Mouse (Mus musculus) lung, embryonic 15.5 days (tissue): ENCODE data around the gene Erfe. TPM values are rescaled to one million over a fixed set of nuclear protein-coding genes. Genes with fewer than 3 reads are reported as not detected.
A peak's percentile ranks its signal among the peaks of the same experiment; 100 is the strongest.

Source experiments
- ATAC-seq: fragments of 200-750 bp; cut with Nextera tagmentation; 2 replicates; pipeline ENCODE4 v1.8.0; 2017; ENCODE audit warnings: moderate number of reproducible peaks, borderline replicate concordance; ENCODE audit not compliant: low FRiP score, low TSS enrichment; ENCODE audit errors: extremely low read depth
- H3K27ac ChIP-seq: fragments of 300-500 bp; sonication (generic); 2 replicates; pipeline ENCODE4 v1.5.1; 2015; ENCODE audit warnings: moderate library complexity, mild to moderate bottlenecking, inconsistent platforms
- H3K27me3 ChIP-seq: fragments of 300-500 bp; sonication (generic); 2 replicates; pipeline ENCODE4 v1.6.1; 2015; ENCODE audit warnings: inconsistent platforms
- H3K36me3 ChIP-seq: fragments of 300-500 bp; sonication (generic); 2 replicates; pipeline ENCODE4 v1.6.1; 2015; ENCODE audit warnings: inconsistent platforms
- H3K4me1 ChIP-seq: fragments of 300-500 bp; sonication (generic); 2 replicates; pipeline ENCODE4 v1.6.1; 2015; ENCODE audit warnings: inconsistent platforms
- H3K4me2 ChIP-seq: fragments of 300-500 bp; sonication (generic); 2 replicates; pipeline ENCODE4 v1.6.1; 2015; ENCODE audit warnings: inconsistent platforms, mild to moderate bottlenecking, moderate library complexity
- H3K4me3 ChIP-seq: fragments of 300-500 bp; sonication (generic); 2 replicates; pipeline ENCODE4 v1.5.1; 2015; ENCODE audit warnings: mild to moderate bottlenecking, inconsistent platforms
- H3K9ac ChIP-seq: fragments of 300-500 bp; sonication (generic); 2 replicates; pipeline ENCODE4 v1.6.1; 2015; ENCODE audit warnings: inconsistent platforms
- H3K9me3 ChIP-seq: fragments of 300-500 bp; sonication (generic); 2 replicates; pipeline ENCODE4 v1.6.1; 2016; ENCODE audit warnings: inconsistent platforms
- WGBS: fragments of 180-500 bp; shearing (Covaris S2); methylation state at CpG from one replicate; pipeline ENCODE4 v1.1.7; 2015; 5-methylcytosine and 5-hydroxymethylcytosine counted together
- polyA plus RNA-seq: library from polyadenylated mRNA; unstranded; fragments of >200 nt; fragmentation: Nextera tagmentation; extraction: Ambion mirVana; gene quantifications from 2 replicates; pipeline ENCODE4 v1.2.1, GENCODE M21; 2015

Gene Erfe
- 3.3 and 3.5 TPM in 2 replicates for polyA plus RNA-seq

- Histone ChIP-seq H3K4me2 (peak within 1 kb of the TSS; percentile 99), H3K27ac (no peak within 1 kb of the TSS), H3K36me3 (peaks cover 6% of the 10 kb centered on the region), H3K9me3 (no peaks in the 10 kb centered on the region), H3K4me3 (peak within 1 kb of the TSS; percentile 53), H3K9ac (peak within 1 kb of the TSS; percentile 59), H3K4me1 (peaks cover 17% of the 10 kb centered on the region), H3K27me3 (no peaks in the 10 kb centered on the region; the same call in 1 of the 2 replicates)
- ATAC-seq = peak; percentile 53; the same call in 1 of the 2 replicates
- under 1% methylated on average over 67 of the region's 68 CpGs for WGBS
Measured at GRCm38 (mm10) chr1:91366215-91367108, at the start of gene Erfe. Gene Erfe (plus strand): TSS chr1:91366430.

- Histone ChIP-seq H3K36me3 (no peaks in the 10 kb centered on the region), H3K9ac (no peak overlapping the region), H3K9me3 (no peaks in the 10 kb centered on the region), H3K4me3 (no peak overlapping the region), H3K27ac (no peak overlapping the region), H3K4me2 (no peak overlapping the region), H3K4me1 (0 out of 2 replicates have a peak, but pooled peaks cover 2% of the 10 kb centered on the region), H3K27me3 (no peaks in the 10 kb centered on the region)
- WGBS = 74% methylated on average over 6 of the region's 6 CpGs
- no peak for ATAC-seq
Measured at GRCm38 (mm10) chr1:91317656-91318055, 48.6 kb upstream of the Erfe start.

- ATAC-seq = no peak
- Histone ChIP-seq H3K4me2 (no peak within 1 kb of the TSS), H3K36me3 (no peaks in the 10 kb centered on the region), H3K9me3 (no peaks in the 10 kb centered on the region), H3K9ac (no peak within 1 kb of the TSS), H3K4me1 (no peaks in the 10 kb centered on the region), H3K4me3 (no peak within 1 kb of the TSS), H3K27ac (no peak within 1 kb of the TSS), H3K27me3 (no peaks in the 10 kb centered on the region)
- 47% methylated on average over 19 of the region's 19 CpGs for WGBS
Measured at GRCm38 (mm10) chr1:91321760-91322438, 44.3 kb upstream of the Erfe start, which contains the start of gene Espnl. Gene Espnl (plus strand): TSS chr1:91322075.

DNA sequence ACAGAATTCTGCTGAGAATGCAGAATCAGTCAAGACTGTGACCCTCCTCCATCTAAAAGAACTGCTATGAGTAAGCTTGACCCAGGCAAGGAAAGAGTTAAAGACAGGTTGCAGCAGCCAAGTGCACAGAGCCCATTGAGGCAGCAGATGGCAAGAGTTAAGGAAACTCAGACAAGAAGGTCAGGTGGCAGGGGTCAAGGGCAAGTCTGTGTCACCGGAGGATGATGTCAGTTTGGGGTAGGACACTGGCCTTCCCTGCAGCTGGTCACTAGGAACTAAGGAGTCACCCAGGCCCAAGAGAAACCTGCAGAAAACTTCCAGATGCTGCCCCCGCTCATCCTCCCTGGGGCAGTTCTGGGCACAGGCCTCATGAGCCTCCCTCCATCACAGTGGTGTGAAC, 41.6 kb upstream of the Erfe start:
- Histone ChIP-seq H3K36me3 (no peaks in the 10 kb centered on the region), H3K27ac (no peak overlapping the region), H3K9ac (no peak overlapping the region), H3K4me2 (no peak overlapping the region), H3K4me1 (no peaks in the 10 kb centered on the region), H3K27me3 (no peaks in the 10 kb centered on the region), H3K9me3 (no peaks in the 10 kb centered on the region), H3K4me3 (no peak overlapping the region)
- ATAC-seq = no peak
- 48% methylated on average over 2 of the region's 2 CpGs for WGBS

DNA sequence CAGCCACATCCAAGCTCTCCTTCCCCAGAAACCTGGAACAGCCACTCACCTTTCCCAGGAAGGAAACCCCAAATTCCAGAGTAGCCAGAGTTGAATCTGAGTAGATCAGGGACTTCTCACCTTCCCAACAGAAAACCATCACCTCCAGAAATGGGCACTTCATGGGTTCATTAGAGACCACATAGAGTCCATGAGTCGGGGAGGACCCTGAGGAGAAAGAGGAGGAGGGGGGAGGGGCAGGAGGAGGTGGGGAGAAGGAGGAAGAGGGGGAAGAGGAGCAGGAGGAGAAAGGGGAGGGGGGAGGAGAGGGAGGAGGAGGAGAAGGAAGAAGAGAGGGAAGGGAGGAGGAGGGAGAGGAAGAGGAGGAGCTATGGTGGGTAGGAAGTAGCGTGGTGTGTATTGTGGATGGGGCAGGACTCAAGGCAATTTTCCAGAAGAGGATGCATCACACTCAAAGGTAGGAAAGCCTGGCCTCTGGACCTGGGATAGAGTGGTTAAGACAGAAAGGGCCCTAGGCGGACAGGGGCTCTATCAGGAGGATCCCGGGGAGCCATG, 40.7 kb upstream of the Erfe start:
- Histone ChIP-seq H3K27ac (no peak overlapping the region), H3K27me3 (no peaks in the 10 kb centered on the region), H3K36me3 (no peaks in the 10 kb centered on the region), H3K4me2 (no peak overlapping the region), H3K4me3 (no peak overlapping the region), H3K4me1 (no peaks in the 10 kb centered on the region), H3K9me3 (no peaks in the 10 kb centered on the region), H3K9ac (no peak overlapping the region)
- ATAC-seq = no peak
- WGBS = 59% methylated on average over 4 of the region's 4 CpGs

GRCm38 (mm10) chr1:91332102-91332501, 34.1 kb upstream of the Erfe start:
- H3K9ac ChIP-seq = no peak overlapping the region
- no peaks in the 10 kb centered on the region for H3K9me3 ChIP-seq
- no peaks in the 10 kb centered on the region for H3K4me1 ChIP-seq
- ATAC-seq = no peak
- no peak overlapping the region for H3K4me3 ChIP-seq
- H3K36me3 ChIP-seq = no peaks in the 10 kb centered on the region
- H3K27ac ChIP-seq = no peak overlapping the region
- WGBS = 58% methylated on average over 4 of the region's 4 CpGs
- H3K27me3 ChIP-seq = no peaks in the 10 kb centered on the region
- no peak overlapping the region for H3K4me2 ChIP-seq

DNA sequence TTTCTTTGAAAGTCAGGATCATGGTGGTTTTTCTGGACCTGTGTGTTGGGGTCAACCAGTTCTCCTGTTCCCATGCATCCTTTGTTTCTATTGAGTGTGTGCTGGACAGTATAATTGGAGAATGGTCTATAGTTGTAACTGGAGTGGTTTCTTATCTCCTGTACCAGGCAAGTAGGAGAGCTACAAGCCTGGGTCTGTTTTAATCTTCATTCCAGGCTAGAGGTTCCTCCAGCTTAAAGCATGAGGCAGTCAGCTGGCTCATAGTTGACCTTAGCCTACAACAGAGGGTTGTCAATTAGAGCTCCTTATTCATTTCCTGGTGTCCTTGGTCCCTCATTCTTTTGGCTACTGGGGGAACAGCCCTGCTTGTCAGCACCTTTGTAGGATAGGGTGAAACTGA, 32.6 kb upstream of the Erfe start:
- Histone ChIP-seq H3K27ac (no peak overlapping the region), H3K9me3 (no peaks in the 10 kb centered on the region), H3K4me1 (no peaks in the 10 kb centered on the region), H3K36me3 (no peaks in the 10 kb centered on the region), H3K27me3 (no peaks in the 10 kb centered on the region), H3K4me2 (no peak overlapping the region), H3K9ac (no peak overlapping the region), H3K4me3 (no peak overlapping the region)
- ATAC-seq = no peak

- Histone ChIP-seq H3K4me2 (no peak overlapping the region), H3K9me3 (no peaks in the 10 kb centered on the region), H3K9ac (no peak overlapping the region), H3K4me1 (no peaks in the 10 kb centered on the region), H3K36me3 (no peaks in the 10 kb centered on the region), H3K4me3 (no peak overlapping the region), H3K27me3 (peaks cover 14% of the 10 kb centered on the region; the same call in 1 of the 2 replicates), H3K27ac (no peak overlapping the region)
- WGBS = 80% methylated on average over 7 of the region's 7 CpGs
- ATAC-seq = no peak
Measured at GRCm38 (mm10) chr1:91337355-91337754, 28.9 kb upstream of the Erfe start.

GRCm38 (mm10) chr1:91344001-91344400, 22.2 kb upstream of the Erfe start:
- no peak for ATAC-seq
- WGBS = 68% methylated on average over 3 of the region's 3 CpGs
- Histone ChIP-seq H3K27ac (no peak overlapping the region), H3K9me3 (no peaks in the 10 kb centered on the region), H3K4me3 (no peak overlapping the region), H3K4me2 (no peak overlapping the region), H3K9ac (no peak overlapping the region), H3K27me3 (peaks cover 59% of the 10 kb centered on the region), H3K36me3 (no peaks in the 10 kb centered on the region), H3K4me1 (peaks cover 14% of the 10 kb centered on the region)

- Histone ChIP-seq H3K9me3 (no peaks in the 10 kb centered on the region), H3K4me2 (peak overlapping the region; percentile 44), H3K27ac (no peak overlapping the region), H3K4me3 (peak overlapping the region; percentile 17), H3K9ac (no peak overlapping the region), H3K36me3 (no peaks in the 10 kb centered on the region), H3K27me3 (peaks cover 59% of the 10 kb centered on the region), H3K4me1 (peaks cover 14% of the 10 kb centered on the region)
- no peak for ATAC-seq
- 2% methylated on average over 68 of the region's 68 CpGs for WGBS
Measured at GRCm38 (mm10) chr1:91344921-91345685, 21.1 kb upstream of the Erfe start.

GRCm38 (mm10) chr1:91346892-91347291, 19.3 kb upstream of the Erfe start:
- no peaks in the 10 kb centered on the region for H3K9me3 ChIP-seq
- no peak overlapping the region for H3K4me2 ChIP-seq
- H3K4me1 ChIP-seq = peaks cover 14% of the 10 kb centered on the region
- no peak; the same call in 1 of the 2 replicates for ATAC-seq
- H3K4me3 ChIP-seq = no peak overlapping the region
- no peaks in the 10 kb centered on the region for H3K36me3 ChIP-seq
- no peak overlapping the region for H3K27ac ChIP-seq
- peaks cover 50% of the 10 kb centered on the region for H3K27me3 ChIP-seq
- WGBS = 33% methylated on average over 3 of the region's 3 CpGs
- H3K9ac ChIP-seq = no peak overlapping the region
